Mouse (Mus musculus) embryonic fibroblast, embryonic 13.5 days (primary cell): Measurements from ENCODE around the gene Zbp1.

ENCODE experiments used
- CTCF ChIP-seq: IDR thresholded peaks from 2 replicates; pipeline ENCODE4 v1.5.1; 2011; ENCODE audit warnings: mild to moderate bottlenecking, control low read depth, low read length, moderate library complexity, borderline replicate concordance; ENCODE audit not compliant: insufficient read depth
- POLR2A ChIP-seq: IDR thresholded peaks from 2 replicates; pipeline ENCODE4 v1.6.1; 2011; ENCODE audit warnings: low read depth, mild to moderate bottlenecking, control low read depth, low read length, moderate library complexity

GRCm38 (mm10) chr2:173203726-173204125 lies 15.0 kb downstream of the Zbp1 start:
- TF ChIP-seq POLR2A (no peak), CTCF (no peak)
